Mouse (Mus musculus) forelimb bud, embryonic 11.5 days (tissue): Measurements from ENCODE around the gene Gm20388.

Source experiments
- DNase-seq: peaks from one replicate; pipeline ENCODE4 v3.0.0-alpha.2; 2012; ENCODE audit warnings: low read depth, low spot score

Gene Gm20388

DNA sequence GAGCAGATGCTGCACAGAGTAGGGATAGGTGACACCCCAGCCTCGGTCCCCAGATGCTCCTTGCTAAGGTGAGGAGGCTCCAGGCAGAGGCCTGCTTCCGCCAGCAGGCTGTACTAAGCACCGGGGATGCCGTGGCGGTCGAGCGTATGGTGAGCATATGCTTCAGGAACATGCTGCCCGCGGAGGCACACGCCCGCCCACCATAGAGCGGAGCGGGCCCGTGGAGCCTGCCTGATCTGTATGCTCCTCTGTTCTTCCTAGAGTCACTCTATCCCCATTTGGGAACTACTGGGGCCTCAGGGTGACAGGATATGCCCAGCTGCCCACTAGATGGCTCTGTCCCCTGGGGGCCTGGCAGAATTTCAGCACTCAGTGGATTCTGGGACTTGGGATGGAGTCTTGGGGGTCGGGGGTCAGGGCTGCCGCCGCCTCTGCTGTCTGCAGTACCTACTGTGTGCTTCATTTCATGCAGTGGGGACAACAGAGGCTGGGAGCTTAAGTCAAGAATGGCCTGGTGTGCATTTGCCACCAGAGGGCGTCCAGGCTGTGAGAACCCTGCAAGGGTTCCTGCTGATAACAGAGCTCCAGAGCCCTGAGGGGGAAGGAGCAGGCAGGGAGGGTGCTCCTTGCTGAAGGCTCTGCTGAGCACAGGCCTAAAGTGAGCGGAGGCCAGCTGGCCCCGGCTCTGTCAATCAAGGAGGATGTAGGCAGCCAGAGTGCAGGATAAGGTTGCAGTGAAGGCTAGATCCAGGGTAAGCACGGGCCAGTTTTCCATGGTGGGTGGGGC lies 377.7 kb downstream of the Gm20388 start:
- DNase-seq: no peak

GRCm38 (mm10) chr8:120289191-120289590 lies 378.6 kb downstream of the Gm20388 start:
- DNase-seq: no peak

- DNase-seq: no peak
These were observed 379.1 kb downstream of the Gm20388 start for GRCm38 (mm10) chr8:120289698-120290181.

DNA sequence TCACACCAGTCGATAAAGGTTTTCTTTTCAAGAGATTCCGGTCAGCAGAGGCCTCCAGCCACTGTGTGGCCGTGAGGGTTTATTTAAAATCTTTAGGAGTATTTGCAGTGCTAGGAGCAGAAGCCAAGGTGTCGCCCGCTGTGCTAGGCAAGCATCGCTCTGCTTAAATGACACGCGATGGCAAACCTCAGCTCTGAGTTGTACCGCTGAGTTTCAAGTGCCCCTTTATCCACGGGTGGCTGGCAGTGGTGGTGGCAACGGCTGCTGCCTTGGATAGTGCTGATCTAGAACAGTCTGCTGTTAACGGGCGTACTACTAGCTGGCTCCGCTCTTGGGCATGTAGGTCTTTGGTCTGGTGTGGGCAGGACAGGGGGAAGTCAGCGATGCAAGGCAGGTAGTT lies 380.0 kb downstream of the Gm20388 start:
- DNase-seq: no peak

DNA sequence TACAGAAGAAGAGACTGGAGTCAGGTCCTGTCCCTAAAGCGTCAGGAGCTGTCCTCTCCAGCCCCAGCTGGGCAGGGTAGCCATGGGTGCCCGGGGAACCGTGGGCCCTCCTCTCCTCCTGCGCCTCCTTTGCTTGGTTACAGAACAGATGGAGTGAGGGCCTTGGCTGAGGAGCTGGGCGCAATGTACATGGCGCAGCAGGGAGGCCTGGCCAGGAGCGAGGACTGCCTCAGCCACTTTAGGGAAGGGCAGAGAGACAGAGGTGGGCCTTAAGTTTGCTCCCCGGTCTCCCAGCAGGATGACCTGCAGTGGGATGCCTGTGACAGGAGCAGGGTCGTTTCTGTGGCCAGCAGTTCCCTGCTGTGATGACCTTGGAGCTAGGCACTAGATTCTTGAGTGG lies 381.0 kb downstream of the Gm20388 start:
- no peak for DNase-seq

- DNase-seq: no peak
These were observed 381.9 kb downstream of the Gm20388 start for GRCm38 (mm10) chr8:120292316-120293107.

- no peak for DNase-seq
These were observed 383.0 kb downstream of the Gm20388 start for GRCm38 (mm10) chr8:120293421-120294357.

DNA sequence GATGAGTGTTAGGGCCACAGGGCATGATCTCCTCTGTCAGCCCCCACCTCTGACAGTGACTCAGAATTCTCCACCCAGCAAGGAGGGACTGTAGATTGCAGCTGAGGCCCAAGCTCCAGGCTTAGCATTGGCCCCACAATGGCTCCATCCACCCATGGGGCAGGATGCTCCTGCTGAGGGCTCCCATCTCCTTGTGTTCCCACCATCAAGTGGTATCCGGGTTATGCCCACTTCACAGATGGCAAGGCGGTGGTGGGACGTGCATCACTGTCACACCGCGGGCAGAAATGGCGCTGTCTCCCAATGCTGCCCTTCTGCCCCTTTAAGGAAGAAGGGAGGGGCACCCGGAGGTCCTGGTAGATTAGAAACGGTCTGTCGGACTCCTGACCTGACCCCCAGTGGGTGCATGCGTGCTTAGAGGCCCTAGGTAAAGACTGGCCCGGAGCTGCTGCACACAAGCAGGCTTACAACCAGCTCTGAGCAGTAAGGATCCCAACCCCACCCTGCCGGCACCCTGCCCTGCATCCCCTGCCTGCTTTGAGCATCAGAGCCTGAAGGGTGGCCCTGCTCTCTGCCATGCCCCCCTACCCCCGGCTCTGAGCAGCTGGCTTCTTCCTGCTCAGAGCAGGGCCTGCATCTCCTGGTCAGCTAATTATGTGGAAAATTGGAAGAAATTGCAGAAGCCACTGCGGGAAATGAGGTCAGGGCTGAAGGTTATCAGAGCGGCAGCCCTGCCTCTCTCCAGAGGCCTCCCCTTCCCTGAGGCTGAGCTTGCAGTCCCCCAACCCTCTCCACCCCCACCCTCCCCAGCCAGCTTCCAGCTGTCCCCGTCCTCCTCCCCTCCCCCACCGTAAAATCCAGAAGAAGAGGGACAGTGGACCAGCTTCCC lies 384.6 kb downstream of the Gm20388 start:
- no peak for DNase-seq

GRCm38 (mm10) chr8:120297000-120297399 lies 386.4 kb downstream of the Gm20388 start:
- no peak for DNase-seq

DNA sequence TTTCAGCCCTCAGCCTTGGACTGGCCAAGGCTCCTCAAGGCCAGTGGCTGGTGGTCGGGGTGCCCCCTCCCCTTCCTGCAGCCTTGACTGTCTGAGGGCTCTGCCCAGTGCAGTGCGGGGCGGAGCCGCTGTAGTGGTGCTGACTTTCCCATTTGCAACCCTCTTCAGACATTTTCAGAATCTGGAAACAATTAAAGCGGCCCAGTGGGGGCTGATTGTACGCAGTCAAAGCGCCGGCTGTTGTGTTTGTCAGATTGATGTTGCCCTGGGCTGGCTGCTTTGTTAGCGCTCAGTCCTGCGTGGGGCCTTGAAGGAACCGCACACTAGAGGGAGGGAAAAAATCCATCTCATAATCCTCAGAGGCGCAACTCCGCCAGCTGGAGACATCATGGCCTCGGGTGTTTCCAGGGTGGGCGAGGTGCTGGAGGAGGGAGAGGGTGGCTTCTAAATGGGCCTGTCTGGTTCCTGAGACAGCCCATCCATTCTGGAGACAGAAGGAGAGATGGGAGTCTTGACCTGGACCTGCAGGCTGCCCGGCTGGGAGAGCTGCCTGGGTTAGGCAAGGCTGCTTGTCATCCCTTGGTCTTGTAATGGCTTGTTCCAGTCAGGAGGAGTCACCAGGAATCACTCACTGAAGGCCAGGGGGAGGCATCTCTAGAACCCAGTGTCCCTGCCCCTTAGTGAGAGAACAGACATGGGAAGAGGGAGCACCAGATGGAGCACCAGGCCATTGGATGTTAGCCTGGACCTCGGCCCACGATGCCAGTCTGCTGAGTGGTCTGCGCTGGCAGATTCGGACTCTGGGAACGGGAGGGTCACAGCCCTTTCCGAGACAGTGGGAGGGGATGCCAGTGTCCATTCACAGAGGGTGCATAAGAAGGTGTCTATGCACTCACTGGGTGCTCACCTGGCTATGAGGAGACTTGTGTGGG lies 388.2 kb downstream of the Gm20388 start:
- peak; percentile 90 for DNase-seq

GRCm38 (mm10) chr8:120300601-120301141 lies 390.0 kb downstream of the Gm20388 start:
- peak; percentile 72 for DNase-seq

GRCm38 (mm10) chr8:120302941-120303675 lies 392.5 kb downstream of the Gm20388 start:
- DNase-seq: no peak

- no peak for DNase-seq
These were observed 393.5 kb downstream of the Gm20388 start for GRCm38 (mm10) chr8:120304097-120304496.

DNA sequence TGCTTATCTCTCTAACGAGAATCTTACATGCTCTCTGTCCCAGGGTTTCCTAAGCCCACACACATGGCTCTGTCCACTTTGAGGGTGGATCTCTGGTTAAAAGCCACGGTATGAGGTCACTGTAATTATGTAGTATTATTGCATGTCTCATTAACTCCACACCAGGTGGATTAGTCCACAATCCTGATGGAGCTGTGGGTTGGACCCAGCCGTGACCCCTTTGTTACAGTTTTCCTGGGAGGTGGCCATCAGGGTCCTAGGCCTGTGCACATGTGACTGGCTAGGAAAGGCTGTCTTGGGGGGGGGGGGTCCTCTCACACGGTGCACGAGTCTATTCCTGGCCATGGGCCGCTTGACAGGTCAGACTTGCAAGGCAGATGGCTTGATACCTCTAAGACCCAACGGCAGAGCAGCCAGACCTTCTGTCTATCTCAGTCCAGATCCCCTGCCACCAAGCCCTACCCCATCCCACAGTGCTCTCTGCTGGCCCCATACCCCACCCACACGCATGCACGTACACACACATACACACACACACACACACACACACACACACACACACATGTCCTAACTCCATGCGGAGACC lies 395.3 kb downstream of the Gm20388 start:
- no peak for DNase-seq

GRCm38 (mm10) chr8:120307103-120307502 lies 396.5 kb downstream of the Gm20388 start:
- DNase-seq: peak; percentile 65

DNA sequence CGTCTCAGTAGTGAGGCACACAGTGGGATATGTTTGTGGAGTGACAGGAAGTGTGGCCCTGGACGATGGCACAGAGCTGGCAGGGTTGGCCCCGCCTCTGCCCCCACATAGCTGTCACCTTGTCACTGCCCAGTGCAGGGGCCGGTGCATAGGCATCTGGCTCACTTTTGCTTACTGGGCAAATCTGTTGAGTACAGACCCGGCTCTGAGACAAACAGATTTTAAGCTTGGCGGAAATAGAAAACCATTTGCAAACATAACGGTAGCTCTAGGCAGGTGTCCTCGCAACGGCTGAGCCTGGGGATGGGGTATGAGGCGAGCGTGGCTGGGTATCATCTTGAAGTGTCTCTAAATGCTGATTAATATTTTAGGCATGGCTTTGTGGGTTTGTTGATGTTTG lies 396.9 kb downstream of the Gm20388 start:
- no peak for DNase-seq

GRCm38 (mm10) chr8:120308131-120308530 lies 397.5 kb downstream of the Gm20388 start:
- no peak for DNase-seq

- no peak for DNase-seq
These were observed 397.9 kb downstream of the Gm20388 start for GRCm38 (mm10) chr8:120308553-120308952.
